Mouse (Mus musculus) MEL-GATA-1-ER (cell line): ENCODE results near the gene Evi5.

Source experiments
- DNase-seq: peaks from one replicate; pipeline ENCODE4 v3.0.0-alpha.2; 2012; ENCODE audit warnings: low read depth; ENCODE audit errors: extremely low read depth

Evi5 gene

GRCm38 (mm10) chr5:107873330-107873729 lies 1.6 kb downstream of the Evi5 start:
- no peak for DNase-seq

GRCm38 (mm10) chr5:107869701-107870100 lies 5.2 kb downstream of the Evi5 start:
- no peak for DNase-seq

- DNase-seq = peak; percentile 72
These were observed 5.9 kb downstream of the Evi5 start for GRCm38 (mm10) chr5:107868905-107869424.

- no peak for DNase-seq
These were observed 6.7 kb downstream of the Evi5 start for GRCm38 (mm10) chr5:107867970-107868904.

GRCm38 (mm10) chr5:107866127-107867126 lies 8.5 kb downstream of the Evi5 start:
- peak; percentile 63 for DNase-seq

GRCm38 (mm10) chr5:107863971-107864370 lies 10.9 kb downstream of the Evi5 start:
- DNase-seq = no peak

- DNase-seq = no peak
These were observed 15.9 kb downstream of the Evi5 start for GRCm38 (mm10) chr5:107858963-107859362.

GRCm38 (mm10) chr5:107855546-107855945 lies 19.4 kb downstream of the Evi5 start:
- no peak for DNase-seq

GRCm38 (mm10) chr5:107854556-107854955 lies 20.4 kb downstream of the Evi5 start:
- DNase-seq = no peak

- no peak for DNase-seq
These were observed 21.1 kb downstream of the Evi5 start for GRCm38 (mm10) chr5:107853807-107854206.

GRCm38 (mm10) chr5:107848964-107849363 lies 25.9 kb downstream of the Evi5 start:
- DNase-seq = no peak

GRCm38 (mm10) chr5:107847817-107848216 lies 27.1 kb downstream of the Evi5 start:
- DNase-seq = no peak

GRCm38 (mm10) chr5:107847349-107847748 lies 27.6 kb downstream of the Evi5 start:
- DNase-seq = no peak

GRCm38 (mm10) chr5:107840549-107841238 lies 34.2 kb downstream of the Evi5 start:
- peak; percentile 27 for DNase-seq

GRCm38 (mm10) chr5:107838891-107839644 lies 35.8 kb downstream of the Evi5 start:
- DNase-seq = no peak

- no peak for DNase-seq
These were observed 40.6 kb downstream of the Evi5 start for GRCm38 (mm10) chr5:107834287-107834686.

- DNase-seq = no peak
These were observed 43.6 kb downstream of the Evi5 start for GRCm38 (mm10) chr5:107831351-107831750.

GRCm38 (mm10) chr5:107829998-107830560 lies 44.8 kb downstream of the Evi5 start, which contains the start of gene Ube2d2b:
Ube2d2b (plus strand) TSS chr5:107830099.
- no peak for DNase-seq

GRCm38 (mm10) chr5:107822521-107822920 lies 52.4 kb downstream of the Evi5 start:
- DNase-seq = no peak

- no peak for DNase-seq
These were observed 60.3 kb downstream of the Evi5 start for GRCm38 (mm10) chr5:107814651-107815050.
